Mouse (Mus musculus) embryonic facial prominence, embryonic 14.5 days (tissue): ENCODE measurements around the gene Tmem259. TPM values are rescaled to one million over a fixed set of nuclear protein-coding genes. Genes with fewer than 3 reads are reported as not detected.

Source experiments
- ATAC-seq: fragments of 200-750 bp; cut with Nextera tagmentation; 2 replicates; pipeline ENCODE4 v1.8.0; 2017; ENCODE audit warnings: low read depth, moderate number of reproducible peaks, moderate TSS enrichment
- DNase-seq: peaks from one replicate; pipeline ENCODE4 v3.0.0-alpha.2; 2015; ENCODE audit warnings: low spot score
- H3K27ac ChIP-seq: fragments of 300-500 bp; sonication (generic); replicated peaks from 2 replicates; pipeline ENCODE4 v1.5.1; 2014; ENCODE audit warnings: low read depth, mild to moderate bottlenecking, low read length, moderate library complexity
- H3K27me3 ChIP-seq: fragments of 300-500 bp; sonication (generic); replicated peaks from 2 replicates; pipeline ENCODE4 v1.6.1; 2014; ENCODE audit warnings: low read length; ENCODE audit not compliant: control insufficient read depth, insufficient read depth
- H3K36me3 ChIP-seq: fragments of 300-500 bp; sonication (generic); 2 replicates; pipeline ENCODE4 v1.6.1; 2014; ENCODE audit warnings: low read length, mixed read lengths; ENCODE audit not compliant: control insufficient read depth, insufficient read depth
- H3K4me1 ChIP-seq: fragments of 300-500 bp; sonication (generic); 2 replicates; pipeline ENCODE4 v1.6.1; 2014; ENCODE audit warnings: antibody characterized with exemption, low read length; ENCODE audit not compliant: control insufficient read depth, insufficient read depth
- H3K4me2 ChIP-seq: fragments of 300-500 bp; sonication (generic); 2 replicates; pipeline ENCODE4 v1.6.1; 2014; ENCODE audit warnings: low read depth, mild to moderate bottlenecking, low read length, moderate library complexity, mixed read lengths
- H3K4me3 ChIP-seq: fragments of 300-500 bp; sonication (generic); 2 replicates; pipeline ENCODE4 v1.5.1; 2014; ENCODE audit warnings: low read depth, mild to moderate bottlenecking, low read length
- H3K9ac ChIP-seq: fragments of 300-500 bp; sonication (generic); 2 replicates; pipeline ENCODE4 v1.6.1; 2014; ENCODE audit warnings: low read depth, mild to moderate bottlenecking, low read length, moderate library complexity, mixed read lengths
- H3K9me3 ChIP-seq: fragments of 300-500 bp; sonication (generic); 2 replicates; pipeline ENCODE4 v1.6.1; 2016; ENCODE audit warnings: low read length; ENCODE audit not compliant: control insufficient read depth
- WGBS: fragments of 180-500 bp; shearing (Covaris S2); extraction: QIAGEN DNeasy Blood & Tissue Kit; methylation state at CpG from one replicate; pipeline ENCODE4 v1.1.7; 2014; 5-methylcytosine and 5-hydroxymethylcytosine counted together
- polyA plus RNA-seq: library from polyadenylated mRNA; unstranded; fragments of >200 nt; fragmentation: Nextera tagmentation; extraction: Ambion mirVana; gene quantifications from 2 replicates; pipeline ENCODE4 v1.2.1, GENCODE M21; 2014

Gene Tmem259
- polyA plus RNA-seq, 1 experiment from 2014 or later, result 22.3 TPM

GRCm38 (mm10) chr10:79924998-79925784 is 58.9 kb downstream of the Tmem259 start:
- Histone ChIP-seq H3K36me3 (0 out of 2 replicates have a peak, but pooled peaks cover under 1% of the 10 kb centered on the region), H3K4me3 (peak overlapping the region; percentile 85; the same call in 1 of the 2 replicates), H3K27me3 (peaks cover 32% of the 10 kb centered on the region), H3K4me1 (peaks cover 25% of the 10 kb centered on the region), H3K9me3 (no peaks in the 10 kb centered on the region), H3K27ac (0 out of 2 replicates have a peak overlapping the region, but pooled peaks have one; percentile 94), H3K9ac (no peak overlapping the region), H3K4me2 (peak overlapping the region; percentile 94; the same call in 1 of the 2 replicates)
- DNase-seq (peak; percentile 88), ATAC-seq (no peak; the same call in 1 of the 2 replicates)
- 10% methylated on average over 29 of the region's 29 CpGs for WGBS

Other genes with a start within 250 kb of the Tmem259 start
- 32.5 and 33.6 TPM in 2 replicates for gene Polrmt, start 237.7 kb downstream of the Tmem259 start, polyA plus RNA-seq
- gene Fgf22, start 229.3 kb downstream of the Tmem259 start, polyA plus RNA-seq, result 0.35 and 0.38 TPM in 2 replicates
- 77.5 and 78.9 TPM in 2 replicates for gene Rnf126, start 217.4 kb downstream of the Tmem259 start, polyA plus RNA-seq
- gene Fstl3, start 207.1 kb downstream of the Tmem259 start, polyA plus RNA-seq, result 8.3 and 10.7 TPM in 2 replicates
- gene Prss57, start 193.4 kb downstream of the Tmem259 start, polyA plus RNA-seq, result 0.16 TPM in 1 of 2 replicates, not detected in the other
- 62.5 and 75.4 TPM in 2 replicates for gene Palm, start 190.8 kb downstream of the Tmem259 start, polyA plus RNA-seq
- gene Misp, start 163.3 kb downstream of the Tmem259 start, polyA plus RNA-seq, result 2.3 and 3.9 TPM in 2 replicates
- 198 and 254 TPM in 2 replicates for gene Ptbp1, start 129.9 kb downstream of the Tmem259 start, polyA plus RNA-seq
- gene Prtn3, start 109.9 kb downstream of the Tmem259 start, polyA plus RNA-seq, result 4.1 and 6.7 TPM in 2 replicates
- gene Plppr3, start 109.7 kb downstream of the Tmem259 start, polyA plus RNA-seq, result 32.4 and 50.2 TPM in 2 replicates
- 0.64 and 2.0 TPM in 2 replicates for gene Elane, start 98.1 kb downstream of the Tmem259 start, polyA plus RNA-seq
- gene Cfd, start 93.5 kb downstream of the Tmem259 start, polyA plus RNA-seq, result 0.22 TPM in 1 of 2 replicates, not detected in the other
- gene Med16, start 75.4 kb downstream of the Tmem259 start, polyA plus RNA-seq, result 33.7 and 40.2 TPM in 2 replicates
- gene Gm26602, start 73.5 kb downstream of the Tmem259 start, polyA plus RNA-seq, result 4.1 and 6.7 TPM in 2 replicates
- 0.56 and 0.58 TPM in 2 replicates for gene Kiss1r, start 67.4 kb downstream of the Tmem259 start, polyA plus RNA-seq
- 114 and 124 TPM in 2 replicates for gene R3hdm4, start 63.1 kb downstream of the Tmem259 start, polyA plus RNA-seq
- 3.1 and 3.5 TPM in 2 replicates for gene Arid3a, start 57.3 kb downstream of the Tmem259 start, polyA plus RNA-seq
- 97.4 and 100 TPM in 2 replicates for gene Wdr18, start 24.2 kb downstream of the Tmem259 start, polyA plus RNA-seq
- gene Grin3b, start 13.6 kb downstream of the Tmem259 start, polyA plus RNA-seq, result 0.37 and 0.56 TPM in 2 replicates
- 293 and 304 TPM in 2 replicates for gene Cnn2, start 4.3 kb upstream of the Tmem259 start, polyA plus RNA-seq
- gene Abca7, start 12.2 kb upstream of the Tmem259 start, polyA plus RNA-seq, result 2.5 and 2.8 TPM in 2 replicates
- gene Arhgap45, start 32.3 kb upstream of the Tmem259 start, polyA plus RNA-seq, result 4.4 and 6.4 TPM in 2 replicates
- 207 and 227 TPM in 2 replicates for gene Polr2e, start 55.5 kb upstream of the Tmem259 start, polyA plus RNA-seq
- gene Gpx4, start 62.8 kb upstream of the Tmem259 start, polyA plus RNA-seq, result 505 and 517 TPM in 2 replicates
- 12.8 and 14.1 TPM in 2 replicates for gene Sbno2, start 121.2 kb upstream of the Tmem259 start, polyA plus RNA-seq
- 32.6 and 32.7 TPM in 2 replicates for gene Stk11, start 131.5 kb upstream of the Tmem259 start, polyA plus RNA-seq
- 474 and 475 TPM in 2 replicates for gene Atp5d, start 154.3 kb upstream of the Tmem259 start, polyA plus RNA-seq
- gene Cbarp, start 156.5 kb upstream of the Tmem259 start, polyA plus RNA-seq, result 7.3 and 9.0 TPM in 2 replicates
- 34.2 and 37.0 TPM in 2 replicates for gene Midn, start 163.9 kb upstream of the Tmem259 start, polyA plus RNA-seq
- 59.7 and 88.3 TPM in 2 replicates for gene Cirbp, start 181.7 kb upstream of the Tmem259 start, polyA plus RNA-seq
- 11.0 and 13.1 TPM in 2 replicates for gene 1600002K03Rik, start 188.6 kb upstream of the Tmem259 start, polyA plus RNA-seq
- 20.9 and 23.6 TPM in 2 replicates for gene Efna2, start 195.2 kb upstream of the Tmem259 start, polyA plus RNA-seq
- 50.8 and 52.1 TPM in 2 replicates for gene Mum1, start 242.1 kb upstream of the Tmem259 start, polyA plus RNA-seq